Mouse (Mus musculus) liver, embryonic 12.5 days (tissue): ENCODE data around the gene Vasp. TPM values are rescaled to one million over a fixed set of nuclear protein-coding genes. Genes with fewer than 3 reads are reported as not detected.

Source experiments
- ATAC-seq: fragments of 200-750 bp; cut with Nextera tagmentation; 2 replicates; pipeline ENCODE4 v1.8.0; 2017; ENCODE audit warnings: moderate number of reproducible peaks, mild to moderate bottlenecking, moderate library complexity
- H3K27ac ChIP-seq: fragments of 300-500 bp; sonication (generic); 2 replicates; pipeline ENCODE4 v1.5.1; 2016; ENCODE audit warnings: mild to moderate bottlenecking
- H3K27me3 ChIP-seq: fragments of 300-500 bp; sonication (generic); replicated peaks from 2 replicates; pipeline ENCODE4 v1.6.1; 2016; ENCODE audit warnings: mild to moderate bottlenecking, moderate library complexity
- H3K36me3 ChIP-seq: fragments of 300-500 bp; sonication (generic); 2 replicates; pipeline ENCODE4 v1.6.1; 2016; ENCODE audit warnings: mild to moderate bottlenecking, moderate library complexity
- H3K4me1 ChIP-seq: fragments of 300-500 bp; sonication (generic); 2 replicates; pipeline ENCODE4 v1.6.1; 2016
- H3K4me2 ChIP-seq: fragments of 300-500 bp; sonication (generic); 2 replicates; pipeline ENCODE4 v1.6.1; 2016; ENCODE audit warnings: mild to moderate bottlenecking, moderate library complexity
- H3K4me3 ChIP-seq: fragments of 300-500 bp; sonication (generic); 2 replicates; pipeline ENCODE4 v1.5.1; 2016; ENCODE audit warnings: mild to moderate bottlenecking, moderate library complexity
- H3K9ac ChIP-seq: fragments of 300-500 bp; sonication (generic); 2 replicates; pipeline ENCODE4 v1.6.1; 2016; ENCODE audit warnings: mild to moderate bottlenecking, moderate library complexity
- H3K9me3 ChIP-seq: fragments of 300-500 bp; sonication (generic); replicated peaks from 2 replicates; pipeline ENCODE4 v1.6.1; 2016; ENCODE audit warnings: mild to moderate bottlenecking, moderate library complexity
- WGBS: fragments of 180-500 bp; shearing (Covaris S2); methylation state at CpG from one replicate; pipeline ENCODE4 v1.1.7; 2016; ENCODE audit not compliant: insufficient replicate concordance; 5-methylcytosine and 5-hydroxymethylcytosine counted together
- polyA plus RNA-seq: library from polyadenylated mRNA; unstranded; fragments of >200 nt; fragmentation: Nextera tagmentation; extraction: Ambion mirVana; gene quantifications from 2 replicates; pipeline ENCODE4 v1.2.1, GENCODE M21; 2016

Gene Vasp
- polyA plus RNA-seq, 1 experiment from 2014 or later = 61.1 TPM

- WGBS = 12% methylated on average over 16 of the region's 16 CpGs
- Histone ChIP-seq H3K9me3 (no peaks in the 10 kb centered on the region; the same call in 1 of the 2 replicates), H3K4me2 (peak overlapping the region; percentile 51), H3K4me1 (peaks cover 25% of the 10 kb centered on the region), H3K27ac (no peak overlapping the region), H3K4me3 (peak overlapping the region; percentile 57), H3K27me3 (peaks cover 55% of the 10 kb centered on the region), H3K36me3 (no peaks in the 10 kb centered on the region), H3K9ac (no peak overlapping the region)
- no peak for ATAC-seq
These were observed 30.0 kb upstream of the Vasp start for GRCm38 (mm10) chr7:19301461-19302263.

- H3K4me3 ChIP-seq = peak overlapping the region; percentile 57
- H3K9me3 ChIP-seq = no peaks in the 10 kb centered on the region; the same call in 1 of the 2 replicates
- H3K27ac ChIP-seq = no peak overlapping the region
- peaks cover 25% of the 10 kb centered on the region for H3K4me1 ChIP-seq
- peak overlapping the region; percentile 45; the same call in 1 of the 2 replicates for H3K9ac ChIP-seq
- under 1% methylated on average over 29 of the region's 29 CpGs for WGBS
- peak; percentile 81 for ATAC-seq
- peaks cover 46% of the 10 kb centered on the region for H3K27me3 ChIP-seq
- peak overlapping the region; percentile 51 for H3K4me2 ChIP-seq
- no peaks in the 10 kb centered on the region for H3K36me3 ChIP-seq
These were observed 29.1 kb upstream of the Vasp start for GRCm38 (mm10) chr7:19300501-19301421.

- Histone ChIP-seq H3K9ac (no peak overlapping the region), H3K4me1 (peaks cover 23% of the 10 kb centered on the region)
- WGBS = 16% methylated on average over 3 of the region's 3 CpGs
These were observed 27.6 kb upstream of the Vasp start for GRCm38 (mm10) chr7:19299194-19299593.

GRCm38 (mm10) chr7:19297794-19298193 is 26.2 kb upstream of the Vasp start:
- Histone ChIP-seq H3K9ac (no peak overlapping the region), H3K9me3 (no peaks in the 10 kb centered on the region; the same call in 1 of the 2 replicates), H3K4me2 (no peak overlapping the region), H3K27ac (no peak overlapping the region), H3K4me3 (no peak overlapping the region), H3K27me3 (peaks cover 17% of the 10 kb centered on the region), H3K4me1 (peaks cover 31% of the 10 kb centered on the region), H3K36me3 (no peaks in the 10 kb centered on the region)
- ATAC-seq = no peak
- 78% methylated on average over 5 of the region's 5 CpGs for WGBS

More at GRCm38 (mm10) chr7:19299194-19299593, 27.6 kb upstream of the Vasp start:
- Histone ChIP-seq H3K9me3 (no peaks in the 10 kb centered on the region; the same call in 1 of the 2 replicates), H3K36me3 (no peaks in the 10 kb centered on the region), H3K27me3 (peaks cover 31% of the 10 kb centered on the region), H3K27ac (no peak overlapping the region), H3K4me3 (no peak overlapping the region), H3K4me2 (no peak overlapping the region)
- ATAC-seq = no peak

GRCm38 (mm10) chr7:19297034-19297433 is 25.4 kb upstream of the Vasp start:
- no peak overlapping the region for H3K4me2 ChIP-seq
- H3K4me3 ChIP-seq = no peak overlapping the region
- H3K27ac ChIP-seq = no peak overlapping the region
- 74% methylated on average over 6 of the region's 6 CpGs for whole genome bisulfite sequencing
- ATAC-seq = no peak
- no peak overlapping the region for H3K9ac ChIP-seq
- H3K9me3 ChIP-seq = no peaks in the 10 kb centered on the region; the same call in 1 of the 2 replicates
- peaks cover 9% of the 10 kb centered on the region for H3K27me3 ChIP-seq
- no peaks in the 10 kb centered on the region for H3K36me3 ChIP-seq
- H3K4me1 ChIP-seq = peaks cover 38% of the 10 kb centered on the region

- H3K9ac ChIP-seq = peak overlapping the region; percentile 62
These were observed 24.0 kb upstream of the Vasp start for GRCm38 (mm10) chr7:19295503-19296185.

GRCm38 (mm10) chr7:19290969-19291596 is 19.5 kb upstream of the Vasp start:
- Histone ChIP-seq H3K4me1 (peaks cover 47% of the 10 kb centered on the region), H3K9me3 (no peaks in the 10 kb centered on the region), H3K27me3 (peaks cover 23% of the 10 kb centered on the region), H3K4me2 (peak overlapping the region; percentile 90), H3K9ac (peak overlapping the region; percentile 70), H3K27ac (peak overlapping the region; percentile 81), H3K36me3 (no peaks in the 10 kb centered on the region), H3K4me3 (peak overlapping the region; percentile 61)
- peak; percentile 81 for ATAC-seq
- WGBS = under 1% methylated on average over 20 of the region's 20 CpGs

More at GRCm38 (mm10) chr7:19295503-19296185, 24.0 kb upstream of the Vasp start:
- Histone ChIP-seq H3K9me3 (no peaks in the 10 kb centered on the region; the same call in 1 of the 2 replicates), H3K36me3 (no peaks in the 10 kb centered on the region), H3K4me2 (peak overlapping the region; percentile 71), H3K4me3 (peak overlapping the region; percentile 51), H3K4me1 (peaks cover 44% of the 10 kb centered on the region), H3K27me3 (no peaks in the 10 kb centered on the region), H3K27ac (no peak overlapping the region)
- peak; percentile 35 for ATAC-seq
- WGBS = 11% methylated on average over 22 of the region's 22 CpGs

GRCm38 (mm10) chr7:19284763-19285162 is 13.1 kb upstream of the Vasp start:
- H3K9me3 ChIP-seq = no peaks in the 10 kb centered on the region
- H3K27me3 ChIP-seq = peaks cover 75% of the 10 kb centered on the region

GRCm38 (mm10) chr7:19283406-19283804 is 11.8 kb upstream of the Vasp start:
- H3K4me3 ChIP-seq = peak overlapping the region; percentile 66; the same call in 1 of the 2 replicates

More at GRCm38 (mm10) chr7:19284763-19285162, 13.1 kb upstream of the Vasp start:
- Histone ChIP-seq H3K4me1 (peaks cover 27% of the 10 kb centered on the region), H3K4me3 (no peak overlapping the region), H3K9ac (no peak overlapping the region), H3K4me2 (no peak overlapping the region), H3K36me3 (no peaks in the 10 kb centered on the region), H3K27ac (no peak overlapping the region)
- no peak for ATAC-seq
- 5% methylated on average over 4 of the region's 4 CpGs for WGBS

GRCm38 (mm10) chr7:19282791-19283405 is 11.3 kb upstream of the Vasp start:
- Histone ChIP-seq H3K4me2 (peak overlapping the region; percentile 100), H3K4me3 (peak overlapping the region; percentile 66), H3K36me3 (no peaks in the 10 kb centered on the region), H3K27ac (peak overlapping the region; percentile 60), H3K4me1 (peaks cover 36% of the 10 kb centered on the region), H3K9me3 (no peaks in the 10 kb centered on the region), H3K27me3 (peaks cover 85% of the 10 kb centered on the region), H3K9ac (peak overlapping the region; percentile 66)
- WGBS = 1% methylated on average over 35 of the region's 35 CpGs
- peak; percentile 45 for ATAC-seq

More at GRCm38 (mm10) chr7:19283406-19283804, 11.8 kb upstream of the Vasp start:
- Histone ChIP-seq H3K4me1 (peaks cover 36% of the 10 kb centered on the region), H3K9ac (no peak overlapping the region), H3K36me3 (no peaks in the 10 kb centered on the region), H3K27me3 (peaks cover 82% of the 10 kb centered on the region), H3K4me2 (peak overlapping the region; percentile 100), H3K9me3 (no peaks in the 10 kb centered on the region), H3K27ac (no peak overlapping the region)
- no peak for ATAC-seq
- WGBS = 31% methylated on average over 14 of the region's 14 CpGs
